Mouse (Mus musculus) liver, adult 2 months (tissue): ENCODE measurements around the gene Gnl1. TPM values are rescaled to one million over a fixed set of nuclear protein-coding genes. Genes with fewer than 3 reads are reported as not detected.
A peak's percentile ranks its signal among the peaks of the same experiment; 100 is the strongest.

ENCODE experiments used
- DNase-seq: peaks from one replicate; pipeline ENCODE4 v3.0.0-alpha.2; 2011; ENCODE audit warnings: low read depth, low spot score; ENCODE audit errors: extremely low read depth
- H3K27ac ChIP-seq: fragments of 200-500 bp; replicated peaks from 2 replicates; pipeline ENCODE4 v1.5.1; 2012; ENCODE audit warnings: low read depth, mild to moderate bottlenecking, control low read depth, inconsistent platforms, low read length; ENCODE audit not compliant: insufficient read depth
- H3K27me3 ChIP-seq: fragments of 200-500 bp; 2 replicates; pipeline ENCODE4 v1.6.1; 2012; ENCODE audit warnings: mild to moderate bottlenecking, moderate library complexity, low read length, inconsistent platforms; ENCODE audit not compliant: control insufficient read depth, insufficient read depth
- H3K36me3 ChIP-seq: fragments of 200-500 bp; 2 replicates; pipeline ENCODE4 v1.6.1; 2012; ENCODE audit warnings: low read length, inconsistent platforms; ENCODE audit not compliant: control insufficient read depth, insufficient read depth
- H3K4me1 ChIP-seq: fragments of 200-500 bp; 2 replicates; pipeline ENCODE4 v1.6.1; 2011; ENCODE audit warnings: low read length; ENCODE audit not compliant: control insufficient read depth, insufficient read depth
- H3K4me3 ChIP-seq: fragments of 200-500 bp; 2 replicates; pipeline ENCODE4 v1.5.1; 2011; ENCODE audit warnings: low read depth, mild to moderate bottlenecking, control low read depth, low read length, moderate library complexity; ENCODE audit not compliant: insufficient read depth
- H3K79me2 ChIP-seq: fragments of 200-500 bp; 2 replicates; pipeline ENCODE4 v1.6.1; 2012; ENCODE audit warnings: inconsistent platforms, mild to moderate bottlenecking, low read length, moderate library complexity; ENCODE audit not compliant: control insufficient read depth, insufficient read depth
- H3K9ac ChIP-seq: fragments of 200-500 bp; 2 replicates; pipeline ENCODE4 v1.6.1; 2012; ENCODE audit warnings: low read depth, mild to moderate bottlenecking, control low read depth, inconsistent platforms, low read length
- CTCF ChIP-seq: fragments of 200-500 bp; IDR thresholded peaks from 2 replicates; pipeline ENCODE4 v1.5.1; 2011; ENCODE audit warnings: low read depth, low read length, control low read depth
- POLR2A ChIP-seq: fragments of 200-500 bp; IDR thresholded peaks from 2 replicates; pipeline ENCODE4 v1.6.1; 2011; ENCODE audit warnings: low read length, control low read depth; ENCODE audit not compliant: insufficient read depth; ENCODE audit errors: extremely low read depth
- WGBS: fragments of 180-500 bp; shearing (Covaris S2); methylation state at CpG from one replicate; pipeline ENCODE4 v1.1.7; 2018; 5-methylcytosine and 5-hydroxymethylcytosine counted together
- polyA plus RNA-seq: library from polyadenylated mRNA; depleted of rRNA; stranded (reverse); fragments of >200 nt; gene quantifications from 2 replicates; pipeline ENCODE4 v1.2.3, GENCODE M21; 2012
- total RNA-seq: library from RNA; depleted of rRNA; stranded (reverse); fragments of >200 nt; gene quantifications from 2 replicates; pipeline ENCODE4 v1.2.3, GENCODE M21; 2014

Gene Gnl1
- total and polyA plus RNA-seq, 2 experiments: 8.4 to 8.8 TPM

- Histone ChIP-seq H3K4me1 (peaks cover 9% of the 10 kb centered on the region), H3K4me3 (peak overlapping the region; percentile 59), H3K9ac (peak overlapping the region; percentile 54; the same call in 1 of the 2 replicates), H3K27me3 (no peaks in the 10 kb centered on the region), H3K27ac (peak overlapping the region; percentile 87), H3K79me2 (no peaks in the 10 kb centered on the region), H3K36me3 (peaks cover 2% of the 10 kb centered on the region; the same call in 1 of the 2 replicates)
- DNase-seq: no peak
- WGBS: 53% methylated on average over 3 of the region's 3 CpGs
- TF ChIP-seq POLR2A (no peak), CTCF (no peak)
Observed at GRCm38 (mm10) chr17:36019519-36019918, 39.9 kb downstream of the Gnl1 start.

GRCm38 (mm10) chr17:36020191-36021073 is 40.8 kb downstream of the Gnl1 start, which contains the start of gene H2-T24:
TSS of gene H2-T24 (minus strand) at chr17:36020560.
- peaks cover 9% of the 10 kb centered on the region for H3K4me1 ChIP-seq
- peak; percentile 82 for DNase-seq
- H3K27me3 ChIP-seq: no peaks in the 10 kb centered on the region
- no peak for TF ChIP-seq POLR2A
- peak; percentile 18; the same call in 1 of the 2 replicates for TF ChIP-seq CTCF
- peak within 1 kb of the TSS; percentile 54 for H3K9ac ChIP-seq
- WGBS: 19% methylated on average over 15 of the region's 15 CpGs
- H3K4me3 ChIP-seq: peak within 1 kb of the TSS; percentile 59
- no peaks in the 10 kb centered on the region for H3K79me2 ChIP-seq
- H3K36me3 ChIP-seq: no peaks in the 10 kb centered on the region
- peak within 1 kb of the TSS; percentile 87 for H3K27ac ChIP-seq

GRCm38 (mm10) chr17:36021309-36021708 is 41.7 kb downstream of the Gnl1 start:
- H3K4me3 ChIP-seq: no peak overlapping the region
- H3K9ac ChIP-seq: no peak overlapping the region
- peak overlapping the region; percentile 72 for H3K27ac ChIP-seq
- peaks cover 9% of the 10 kb centered on the region for H3K4me1 ChIP-seq
- WGBS: 93% methylated on average over 1 of the region's 1 CpGs
- H3K79me2 ChIP-seq: no peaks in the 10 kb centered on the region
- H3K27me3 ChIP-seq: no peaks in the 10 kb centered on the region
- H3K36me3 ChIP-seq: no peaks in the 10 kb centered on the region
- TF ChIP-seq CTCF (no peak), POLR2A (no peak)
- no peak for DNase-seq

GRCm38 (mm10) chr17:36022098-36022497 is 42.4 kb downstream of the Gnl1 start:
- Histone ChIP-seq H3K27ac (no peak overlapping the region), H3K27me3 (no peaks in the 10 kb centered on the region), H3K79me2 (no peaks in the 10 kb centered on the region), H3K4me1 (peaks cover 9% of the 10 kb centered on the region), H3K9ac (no peak overlapping the region), H3K4me3 (no peak overlapping the region), H3K36me3 (no peaks in the 10 kb centered on the region)
- 96% methylated on average over 9 of the region's 9 CpGs for WGBS
- no peak for TF ChIP-seq CTCF
- no peak for TF ChIP-seq POLR2A
- no peak for DNase-seq

GRCm38 (mm10) chr17:36022922-36023321 is 43.3 kb downstream of the Gnl1 start:
- no peaks in the 10 kb centered on the region for H3K79me2 ChIP-seq
- WGBS: 96% methylated on average over 6 of the region's 6 CpGs
- peak overlapping the region; percentile 42 for H3K27ac ChIP-seq
- TF ChIP-seq POLR2A (no peak), CTCF (no peak)
- no peak for DNase-seq
- H3K36me3 ChIP-seq: no peaks in the 10 kb centered on the region
- H3K4me1 ChIP-seq: peaks cover 9% of the 10 kb centered on the region
- H3K9ac ChIP-seq: no peak overlapping the region
- H3K4me3 ChIP-seq: no peak overlapping the region
- H3K27me3 ChIP-seq: no peaks in the 10 kb centered on the region
